Mouse (Mus musculus): ENCODE measurements around the gene Blnk. TPM values are rescaled to one million over a fixed set of nuclear protein-coding genes. Genes with fewer than 3 reads are reported as not detected.

Blnk gene
- total and polyA plus RNA-seq, 3 experiments: not detected

DNA sequence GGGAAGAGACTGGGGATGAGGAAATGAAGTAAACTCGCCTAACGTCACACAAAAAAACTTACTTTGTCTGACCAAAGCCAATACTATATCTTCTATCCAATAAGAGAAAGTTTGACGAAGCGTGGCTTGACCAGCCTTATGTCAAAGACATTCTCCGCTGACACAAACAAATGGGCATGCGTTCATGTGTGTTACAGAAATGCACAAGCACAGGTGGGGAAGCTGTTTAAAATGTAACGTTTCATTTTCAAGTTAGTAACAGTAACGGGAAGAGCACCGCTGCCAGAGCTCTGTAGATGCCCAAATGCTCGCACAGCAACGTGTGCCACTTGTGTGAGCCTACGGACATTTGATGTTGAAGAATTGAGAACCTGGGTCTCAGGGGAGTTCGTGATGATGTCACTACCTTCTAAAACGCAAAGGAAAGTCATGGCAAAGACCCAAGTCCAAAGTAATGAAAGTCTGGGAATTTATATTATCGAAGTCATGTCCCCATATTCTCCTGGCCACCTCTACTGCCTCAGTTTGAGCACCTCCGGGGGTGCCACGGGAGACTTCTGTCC lies 3.5 kb downstream of the Blnk start:
- Histone ChIP-seq H3K9me3 (replicated peaks; ENCODE audit: insufficient read depth, low read length) (no peaks in the 10 kb centered on the region), H3K9ac (ENCODE audit: control insufficient read depth, low read depth, low read length, poor library complexity, severe bottlenecking) (no peak overlapping the region), H3K27me3 (ENCODE audit: control insufficient read depth in 1 of 2, insufficient read depth in 2 of 2, low read length in 2 of 2) (peaks cover 0 to 7% of the 10 kb centered on the region in 2 experiments; a peak in 2 of 4 replicates), H3K79me2 (ENCODE audit: control insufficient read depth, insufficient read depth, low read length, poor library complexity) (no peaks in the 10 kb centered on the region), H3K36me3 (ENCODE audit: control insufficient read depth in 1 of 2, insufficient read depth in 2 of 2, low read length in 2 of 2) (no peaks in the 10 kb centered on the region), H3K4me1 (ENCODE audit: control insufficient read depth in 1 of 2, insufficient read depth in 2 of 2, low read length in 2 of 2) (no peaks in the 10 kb centered on the region), H3K27ac (ENCODE audit: control insufficient read depth, low read depth, low read length) (no peak overlapping the region), H3K4me3 (ENCODE audit: control insufficient read depth in 1 of 2, insufficient read depth in 1 of 2, low read depth in 2 of 2, low read length in 2 of 2) (no peak overlapping the region)
- no peak for TF ChIP-seq TBP (IDR thresholded peaks at IDR 0.05; ENCODE audit: low read depth, low read length)
- TF ChIP-seq NELFE (IDR thresholded peaks at IDR 0.05; ENCODE audit: low read depth, low read length): no peak
- no peak for TF ChIP-seq RAD21 (IDR thresholded peaks at IDR 0.05; ENCODE audit: low read depth, low read length)
- TF ChIP-seq USF1 (IDR thresholded peaks at IDR 0.05; ENCODE audit: low read depth, low read length): no peak
- no peak for TF ChIP-seq ZC3H11A (IDR thresholded peaks at IDR 0.05; ENCODE audit: low read depth, low read length)
- TF ChIP-seq POLR2AphosphoS2 (IDR thresholded peaks at IDR 0.05; ENCODE audit: low read length): no peak
- no peak for TF ChIP-seq NRF1 (IDR thresholded peaks at IDR 0.05; ENCODE audit: insufficient read depth, low read depth, low read length, poor library complexity, severe bottlenecking)
- TF ChIP-seq POLR2AphosphoS5 (IDR thresholded peaks at IDR 0.05; ENCODE audit: borderline replicate concordance, low read depth, low read length): no peak
- no peak for TF ChIP-seq BHLHE40 (IDR thresholded peaks at IDR 0.05; ENCODE audit: borderline replicate concordance, low read depth, low read length)
- TF ChIP-seq USF2 (IDR thresholded peaks at IDR 0.05; ENCODE audit: borderline replicate concordance in 1 of 2, insufficient read depth in 1 of 2, low read depth in 1 of 2, low read length in 2 of 2): no peak
- no peak for TF ChIP-seq TAL1 (IDR thresholded peaks at IDR 0.05; ENCODE audit: low read length)
- TF ChIP-seq ETS1 (IDR thresholded peaks at IDR 0.05; ENCODE audit: low read depth, low read length): no peak
- TF ChIP-seq MAX (IDR thresholded peaks at IDR 0.05; ENCODE audit: low read length): no peak
- no peak for TF ChIP-seq SIN3A (IDR thresholded peaks at IDR 0.05; ENCODE audit: low read length)
- no peak for TF ChIP-seq MXI1 (IDR thresholded peaks at IDR 0.05; ENCODE audit: low read depth, low read length)
- TF ChIP-seq ELF1 (IDR thresholded peaks at IDR 0.05; ENCODE audit: low read depth, low read length): no peak
- no peak for TF ChIP-seq JUND (IDR thresholded peaks at IDR 0.05; ENCODE audit: low read depth, low read length)
- TF ChIP-seq UBTF (IDR thresholded peaks at IDR 0.05; ENCODE audit: borderline replicate concordance, insufficient read depth, low read depth, low read length): no peak
- DNase-seq (ENCODE audit: low read depth, low spot score): no peak

- Histone ChIP-seq H3K4me3 (ENCODE audit: control insufficient read depth in 1 of 2, insufficient read depth in 1 of 2, low read depth in 2 of 2, low read length in 2 of 2) (no peak overlapping the region), H3K9me3 (replicated peaks; ENCODE audit: insufficient read depth, low read length) (no peaks in the 10 kb centered on the region), H3K4me1 (ENCODE audit: control insufficient read depth in 1 of 2, insufficient read depth in 2 of 2, low read length in 2 of 2) (no peaks in the 10 kb centered on the region), H3K79me2 (ENCODE audit: control insufficient read depth, insufficient read depth, low read length, poor library complexity) (no peaks in the 10 kb centered on the region), H3K27ac (ENCODE audit: control insufficient read depth, low read depth, low read length) (no peak overlapping the region), H3K9ac (ENCODE audit: control insufficient read depth, low read depth, low read length, poor library complexity, severe bottlenecking) (no peak overlapping the region), H3K36me3 (ENCODE audit: control insufficient read depth in 1 of 2, insufficient read depth in 2 of 2, low read length in 2 of 2) (no peaks in the 10 kb centered on the region), H3K27me3 (ENCODE audit: control insufficient read depth in 1 of 2, insufficient read depth in 2 of 2, low read length in 2 of 2) (peaks cover 0 to 7% of the 10 kb centered on the region in 2 experiments; a peak in 2 of 4 replicates)
- no peak for DNase-seq (ENCODE audit: low read depth, low spot score)
- TF ChIP-seq JUND (IDR thresholded peaks at IDR 0.05; ENCODE audit: low read depth, low read length) (no peak), RAD21 (IDR thresholded peaks at IDR 0.05; ENCODE audit: low read depth, low read length) (no peak), USF1 (IDR thresholded peaks at IDR 0.05; ENCODE audit: low read depth, low read length) (no peak), USF2 (IDR thresholded peaks at IDR 0.05; ENCODE audit: borderline replicate concordance in 1 of 2, insufficient read depth in 1 of 2, low read depth in 1 of 2, low read length in 2 of 2) (no peak), CHD1 (IDR thresholded peaks at IDR 0.05; ENCODE audit: low read depth, low read length) (no peak), CHD2 (IDR thresholded peaks at IDR 0.05; ENCODE audit: low read length) (no peak), POLR2AphosphoS2 (IDR thresholded peaks at IDR 0.05; ENCODE audit: low read length) (no peak), MAZ (IDR thresholded peaks at IDR 0.05; ENCODE audit: low read depth, low read length) (no peak), GATA1 (IDR thresholded peaks at IDR 0.05; ENCODE audit: low read depth, low read length) (no peak), SMC3 (IDR thresholded peaks at IDR 0.05; ENCODE audit: low read depth, low read length) (no peak), NRF1 (IDR thresholded peaks at IDR 0.05; ENCODE audit: insufficient read depth, low read depth, low read length, poor library complexity, severe bottlenecking) (no peak), MEF2A (IDR thresholded peaks at IDR 0.05; ENCODE audit: extremely low read depth, insufficient replicate concordance, low read depth, low read length, poor library complexity, severe bottlenecking) (no peak), ZNF384 (IDR thresholded peaks at IDR 0.05; ENCODE audit: low read depth, low read length) (no peak), ELF1 (IDR thresholded peaks at IDR 0.05; ENCODE audit: low read depth, low read length) (no peak), TAL1 (IDR thresholded peaks at IDR 0.05; ENCODE audit: low read length) (no peak), MAX (IDR thresholded peaks at IDR 0.05; ENCODE audit: low read length) (no peak), ZKSCAN1 (IDR thresholded peaks at IDR 0.05; ENCODE audit: low read depth, low read length) (no peak), HCFC1 (IDR thresholded peaks at IDR 0.05; ENCODE audit: low read depth, low read length) (no peak)
Observed at GRCm38 (mm10) chr19:40989961-40990600, 4.3 kb downstream of the Blnk start.
